Mouse (Mus musculus): ENCODE measurements around the gene Ppp1ca.

Gene Ppp1ca

DNA sequence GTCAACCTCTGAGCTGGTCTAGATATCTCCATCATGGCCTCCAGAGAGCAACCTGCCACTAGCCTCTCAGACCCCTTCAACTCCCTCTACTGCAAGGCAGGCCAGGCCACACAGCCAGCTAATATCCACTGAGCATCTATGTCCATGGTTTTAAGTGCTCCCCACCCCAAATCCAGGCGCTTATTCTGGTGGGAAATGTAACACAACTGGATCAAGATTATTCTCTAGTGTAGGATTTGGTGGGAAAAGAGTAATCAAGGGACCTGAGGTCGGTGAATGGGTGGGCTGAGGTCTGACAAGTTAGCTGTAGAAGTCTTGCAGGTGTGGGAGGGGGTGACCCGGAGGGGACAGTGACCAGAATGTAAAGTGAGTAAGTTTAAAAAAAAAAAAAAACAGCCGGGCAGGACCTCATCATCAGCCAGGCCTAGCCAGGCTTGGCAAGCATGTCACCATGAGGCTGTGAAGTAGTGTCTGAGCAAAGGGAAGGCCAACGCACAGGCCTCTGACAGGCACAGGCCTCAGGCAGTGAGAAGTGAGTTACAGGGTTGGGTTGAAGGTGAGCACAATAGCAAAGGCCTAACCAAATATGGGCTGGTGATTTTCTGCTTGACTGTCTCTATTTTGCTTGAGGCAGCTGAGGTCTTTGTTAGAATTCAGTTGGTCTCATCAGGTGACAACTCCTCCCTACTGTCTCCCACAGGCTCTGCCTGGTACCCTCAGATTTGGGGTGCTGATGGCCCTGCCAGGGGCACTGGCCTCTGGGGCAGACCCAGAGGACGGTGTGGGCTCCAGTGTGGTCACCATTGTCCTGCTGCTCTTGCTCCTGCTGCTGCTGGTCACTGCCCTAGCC lies 36.4 kb upstream of the Ppp1ca start:
- DNase-seq (ENCODE audit: low spot score), result no peak

DNA sequence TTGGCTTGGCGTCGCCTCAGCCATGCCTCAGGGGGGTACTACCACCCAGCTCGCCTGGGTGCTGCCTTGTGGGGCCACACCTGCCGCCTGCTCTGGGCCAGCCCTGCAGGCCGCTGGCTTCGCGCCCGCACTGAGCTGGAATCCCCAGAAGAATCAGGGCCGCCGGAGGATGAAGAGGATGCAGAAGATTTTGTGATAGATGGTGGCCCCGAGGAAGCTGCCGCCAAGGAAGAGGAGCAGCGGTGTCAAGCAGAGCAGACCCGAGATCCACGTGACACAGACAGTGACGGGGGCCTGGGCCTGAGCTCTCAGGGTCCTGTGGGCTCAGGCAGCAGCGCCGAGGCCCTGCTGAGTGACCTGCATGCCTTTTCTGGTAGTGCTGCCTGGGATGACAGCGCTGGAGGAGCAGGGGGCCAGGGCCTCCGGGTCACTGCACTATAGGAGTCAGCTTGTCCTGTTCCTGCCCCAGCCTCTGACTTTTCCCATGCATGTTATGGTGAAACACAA lies 35.7 kb upstream of the Ppp1ca start:
- DNase-seq (ENCODE audit: low spot score), result no peak

DNA sequence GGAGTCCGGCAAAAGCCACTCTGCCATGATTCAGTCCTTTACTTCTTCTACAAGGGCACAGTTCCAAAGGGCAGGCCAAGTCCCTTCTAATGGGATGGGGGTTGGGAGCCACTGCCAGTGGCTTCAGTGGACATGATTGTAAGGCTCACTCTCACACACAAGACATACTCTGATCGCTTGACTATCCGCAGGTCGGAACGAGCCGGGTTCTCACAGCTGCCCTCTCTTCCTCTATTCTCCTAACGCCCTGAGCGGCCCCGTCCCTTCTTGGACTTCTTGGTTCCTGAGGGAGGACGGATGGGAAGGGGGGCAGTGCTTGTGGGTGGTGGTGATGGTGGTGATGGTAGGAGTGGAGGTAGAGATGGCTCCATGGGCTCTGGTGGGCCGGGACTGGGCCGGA lies 35.1 kb upstream of the Ppp1ca start:
- no peak for DNase-seq (ENCODE audit: low spot score)

DNA sequence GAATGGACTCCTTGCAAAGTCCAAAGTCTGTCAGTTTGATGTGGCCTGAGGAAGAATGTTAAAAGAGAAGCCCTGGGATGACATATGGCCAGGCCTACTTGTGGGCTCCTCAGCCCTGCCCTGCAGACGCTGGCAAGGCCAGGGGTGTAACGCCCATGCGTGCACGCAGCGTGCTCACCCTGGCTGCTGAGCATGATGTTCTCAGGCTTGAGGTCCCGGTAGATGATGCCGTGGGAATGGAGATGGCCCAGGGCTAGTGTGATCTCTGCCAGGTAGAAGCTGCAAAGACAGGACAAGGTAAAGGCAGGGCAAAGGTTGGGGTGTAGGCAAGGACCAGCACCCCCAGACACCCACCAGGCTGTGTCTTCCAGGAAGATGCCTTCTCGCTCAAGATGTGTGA lies 32.8 kb upstream of the Ppp1ca start:
- DNase-seq (ENCODE audit: low spot score), result no peak

GRCm38 (mm10) chr19:4162646-4163542 lies 29.0 kb upstream of the Ppp1ca start, which contains the start of gene Rps6kb2:
Gene Rps6kb2, minus strand, starts transcription at chr19:4163354.
- peak; percentile 95 for DNase-seq (ENCODE audit: low spot score)

DNA sequence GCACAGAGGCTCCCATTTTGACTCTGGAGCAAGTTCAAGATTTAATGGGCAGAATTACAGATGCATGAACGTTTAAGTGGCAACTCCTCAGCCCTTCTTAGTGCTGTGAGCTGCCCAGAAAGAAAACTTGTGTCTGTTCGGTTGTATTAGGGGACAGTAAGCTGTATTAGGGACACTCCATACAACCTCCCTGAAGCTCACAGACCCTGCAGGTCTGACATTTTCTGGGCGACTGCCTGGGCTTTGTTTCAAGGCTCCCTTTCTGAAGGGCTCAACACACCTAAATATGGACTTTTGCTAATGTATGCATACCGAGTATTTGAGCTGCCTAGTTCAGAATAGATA lies 28.4 kb upstream of the Ppp1ca start:
- no peak for DNase-seq (ENCODE audit: low spot score)

- no peak for DNase-seq (ENCODE audit: low spot score)
Measured at GRCm38 (mm10) chr19:4164100-4164499, 27.8 kb upstream of the Ppp1ca start.

DNA sequence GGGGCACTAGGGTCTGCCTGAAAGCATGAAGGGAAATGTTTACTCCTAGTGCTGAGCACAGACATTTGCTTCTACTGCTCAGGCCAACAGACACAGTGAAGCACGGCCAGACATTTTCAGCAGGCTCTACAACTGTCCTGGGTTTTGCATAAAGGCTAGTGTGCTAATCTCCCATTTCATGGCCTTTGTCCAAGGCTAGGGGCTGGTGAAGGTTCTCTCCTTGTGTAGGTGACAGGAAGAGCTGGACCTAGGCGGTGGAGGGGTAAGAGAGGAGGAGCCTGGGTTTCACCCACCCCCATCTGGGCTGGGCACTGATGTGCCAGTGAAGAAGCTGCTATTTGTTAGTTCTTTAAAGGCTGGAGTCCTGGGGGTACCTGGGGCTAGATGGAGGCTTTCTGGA lies 27.1 kb upstream of the Ppp1ca start:
- DNase-seq (ENCODE audit: low spot score), result no peak

DNA sequence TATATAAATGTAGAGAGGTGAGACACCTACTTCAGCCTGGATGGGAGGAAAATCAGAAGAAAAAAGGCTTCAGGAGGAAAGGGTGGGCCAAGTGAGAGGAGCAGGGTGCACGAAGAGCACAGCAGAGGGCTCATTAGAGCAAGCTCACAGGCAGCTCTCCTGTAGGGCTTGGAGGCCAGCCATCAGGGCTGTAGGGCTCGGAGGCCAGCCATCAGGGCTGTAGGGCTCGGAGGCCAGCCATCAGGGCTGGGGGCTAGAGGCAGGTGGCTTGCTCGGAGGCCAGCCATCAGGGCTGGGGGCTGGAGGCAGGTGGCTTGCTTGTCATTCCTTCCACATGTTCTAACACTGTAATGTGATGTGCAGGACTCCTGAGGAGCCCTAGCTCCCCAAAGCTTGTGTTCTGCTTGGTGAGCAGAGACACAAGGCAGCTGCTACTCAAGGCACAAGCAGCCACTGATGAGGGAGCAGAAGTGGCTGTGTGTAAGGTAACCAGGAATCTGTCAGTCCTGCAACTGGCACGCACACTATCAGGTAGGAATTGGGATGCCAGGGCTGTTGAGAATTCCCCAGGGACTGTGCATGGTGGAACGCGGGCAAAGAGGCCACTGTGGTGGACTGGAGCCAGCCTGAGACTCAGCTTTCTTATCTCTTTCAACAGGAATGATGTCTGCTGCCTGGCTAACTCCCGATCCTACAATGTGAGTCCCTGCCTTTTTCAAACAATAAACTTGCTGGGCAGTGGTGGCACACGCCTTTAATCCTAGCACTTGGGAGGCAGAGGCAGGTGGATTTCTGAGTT lies 25.0 kb upstream of the Ppp1ca start:
- DNase-seq (ENCODE audit: low spot score), result no peak

GRCm38 (mm10) chr19:4169378-4169784 lies 22.5 kb upstream of the Ppp1ca start:
- peak; percentile 99 for DNase-seq (ENCODE audit: low spot score)

DNA sequence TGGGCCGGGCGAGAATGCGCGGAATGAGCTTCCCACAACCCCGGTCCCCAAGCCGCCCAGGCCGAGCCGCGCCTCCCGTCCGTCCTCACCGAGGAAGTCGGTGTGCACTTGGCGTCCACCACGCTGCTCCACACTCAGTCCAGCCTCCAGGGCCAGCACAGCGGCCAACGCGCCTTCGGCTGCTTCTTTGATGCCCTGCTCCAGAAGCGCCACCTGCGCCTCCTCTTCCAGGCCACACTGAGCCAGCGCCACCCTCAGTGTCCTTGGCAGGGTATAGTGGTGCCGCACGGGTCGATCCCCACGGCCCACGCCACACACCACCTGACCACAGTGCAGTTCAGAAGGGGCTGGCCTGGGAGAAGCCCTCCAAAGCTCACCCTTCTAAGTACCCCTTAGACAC lies 22.1 kb upstream of the Ppp1ca start:
- no peak for DNase-seq (ENCODE audit: low spot score)

DNA sequence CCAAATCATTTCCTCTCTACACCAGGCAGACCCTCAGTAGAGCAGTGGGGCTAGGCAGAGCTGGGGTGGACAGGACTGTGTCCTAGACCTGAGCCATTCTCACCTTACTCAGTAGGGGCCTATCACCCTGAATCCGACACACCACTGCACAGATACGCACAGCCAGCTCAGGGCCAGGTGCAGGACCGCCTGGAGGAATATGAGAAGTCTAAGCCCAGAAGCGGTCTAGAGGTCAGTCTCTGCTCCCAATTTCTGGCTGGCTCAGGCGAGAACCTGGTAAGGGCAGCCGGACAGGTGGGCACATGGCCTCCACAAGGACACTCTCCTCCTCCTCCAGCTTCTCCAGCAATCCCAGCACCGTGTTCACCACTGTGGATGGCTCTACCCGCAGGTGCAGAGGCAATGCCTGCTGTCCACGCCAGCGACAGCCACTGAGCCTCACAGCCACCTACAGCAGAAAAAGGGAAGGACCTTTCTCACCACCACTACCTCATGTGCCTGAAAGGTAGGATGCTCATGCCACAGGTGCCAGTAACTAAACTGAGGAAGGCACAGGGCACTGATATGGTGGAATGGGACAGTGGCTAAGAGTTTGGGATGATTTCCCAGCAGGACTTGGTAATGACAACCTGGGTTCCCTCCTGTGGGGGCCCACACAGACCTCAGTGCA lies 21.0 kb upstream of the Ppp1ca start:
- DNase-seq (ENCODE audit: low spot score), result no peak

GRCm38 (mm10) chr19:4171393-4172290 lies 20.2 kb upstream of the Ppp1ca start:
- no peak for DNase-seq (ENCODE audit: low spot score)

- DNase-seq (ENCODE audit: low spot score), result no peak
Measured at GRCm38 (mm10) chr19:4172925-4173324, 18.9 kb upstream of the Ppp1ca start.

DNA sequence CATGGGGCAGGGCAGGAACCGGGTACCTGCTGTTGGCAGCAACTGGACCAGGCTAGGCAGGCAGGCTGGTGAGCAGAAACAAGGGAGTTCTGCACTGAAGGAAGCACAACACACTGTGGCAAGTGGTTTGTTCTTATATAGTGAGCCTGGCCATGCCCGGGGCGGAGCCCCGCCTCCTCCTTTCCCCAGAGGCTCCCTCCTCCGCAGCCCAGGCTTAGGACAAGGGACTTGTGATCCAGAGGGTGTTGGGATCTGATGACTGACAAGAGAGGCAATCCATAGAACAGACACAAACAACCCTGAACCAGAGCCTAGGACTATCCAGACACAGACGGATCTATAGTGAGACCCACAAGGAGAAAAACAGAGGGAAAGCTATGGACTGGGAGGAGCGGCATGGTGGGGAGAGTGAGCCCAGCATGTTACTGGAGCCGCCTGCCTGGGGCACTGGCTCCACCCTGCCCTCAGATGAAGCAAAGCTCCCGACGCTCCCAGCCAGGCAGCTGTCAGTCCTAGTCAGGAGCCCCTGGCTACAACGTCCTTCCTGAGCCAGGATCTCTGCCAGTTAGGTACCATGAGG lies 16.4 kb upstream of the Ppp1ca start, which contains the start of gene Carns1:
Carns1 (minus strand) TSS at position 112 of the 580 bp plus-strand sequence.
- DNase-seq (ENCODE audit: low spot score), result no peak

DNA sequence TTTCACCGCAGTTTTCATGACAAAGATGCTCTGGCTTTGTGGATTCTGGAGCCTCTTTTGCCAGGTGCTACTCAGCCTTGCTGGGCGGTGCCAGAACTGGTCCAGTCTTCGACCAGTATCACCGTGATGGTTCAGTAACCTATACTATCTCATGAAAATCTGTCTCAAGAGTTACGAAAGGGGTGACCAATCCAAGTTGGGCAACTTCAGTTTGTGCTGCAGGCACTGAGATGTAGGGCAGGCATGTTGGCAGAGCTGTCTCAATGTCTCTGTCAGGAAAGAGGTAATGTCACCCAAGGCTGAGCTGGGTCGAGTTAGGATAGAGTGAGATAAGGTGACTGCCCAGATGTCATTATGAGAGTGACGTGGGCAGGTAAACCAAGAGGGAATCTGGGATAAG lies 11.5 kb upstream of the Ppp1ca start:
- DNase-seq (ENCODE audit: low spot score), result no peak

- no peak for DNase-seq (ENCODE audit: low spot score)
Measured at GRCm38 (mm10) chr19:4181892-4182291, 10.0 kb upstream of the Ppp1ca start.

DNA sequence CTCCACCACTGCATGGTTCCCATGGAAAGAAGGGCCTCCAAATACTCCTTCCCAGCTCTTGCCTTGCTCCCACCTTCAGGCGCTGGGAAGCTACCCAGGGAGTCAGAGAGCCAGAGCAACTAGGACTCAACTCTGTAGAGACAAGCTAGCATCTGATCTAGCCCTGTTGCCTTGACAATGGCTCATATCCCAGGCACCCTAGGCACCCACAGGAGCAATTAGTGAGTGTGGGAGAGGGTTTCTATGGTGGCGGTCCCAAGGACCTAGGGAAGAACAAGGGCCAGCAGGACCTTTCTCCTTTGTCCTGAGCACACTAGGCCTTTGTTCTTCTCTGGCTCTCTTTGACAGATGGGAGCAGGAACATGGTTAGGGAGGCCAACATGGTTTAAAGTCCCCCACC lies 8.2 kb upstream of the Ppp1ca start:
- no peak for DNase-seq (ENCODE audit: low spot score)

GRCm38 (mm10) chr19:4184976-4185975 lies 6.6 kb upstream of the Ppp1ca start:
- no peak for DNase-seq (ENCODE audit: low spot score)
